Mouse (Mus musculus) cerebellum, adult 9-11 months (tissue): ENCODE data around the gene Pex14.
"Not testable (repeated sequence)": the region's sequence is repeated elsewhere in the genome, so short reads cannot be mapped to it uniquely, and the experiment has no call there.

Experiments used
- DNase-seq: peaks from one replicate; pipeline ENCODE4 v3.0.0; 2022

The Pex14 gene

DNA sequence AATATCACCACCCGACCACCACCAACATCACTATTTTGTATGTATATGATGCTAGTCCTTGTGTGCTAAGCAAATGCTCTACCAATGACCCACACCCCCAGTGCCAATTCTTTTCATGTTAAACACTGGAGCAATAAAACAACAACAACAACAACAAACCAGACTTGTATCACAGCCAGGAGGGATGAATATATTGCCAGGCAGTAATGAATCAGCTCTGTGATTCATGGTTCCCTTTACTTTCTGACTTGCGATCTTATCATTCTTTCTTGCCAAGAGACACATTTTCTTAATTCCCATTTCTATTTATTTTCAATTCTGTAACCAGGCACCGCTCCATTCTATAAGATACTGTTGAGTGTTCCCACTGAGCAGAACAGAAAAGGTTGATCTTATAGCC, 1.8 kb upstream of the Pex14 start:
- DNase-seq = peak; percentile 37

DNA sequence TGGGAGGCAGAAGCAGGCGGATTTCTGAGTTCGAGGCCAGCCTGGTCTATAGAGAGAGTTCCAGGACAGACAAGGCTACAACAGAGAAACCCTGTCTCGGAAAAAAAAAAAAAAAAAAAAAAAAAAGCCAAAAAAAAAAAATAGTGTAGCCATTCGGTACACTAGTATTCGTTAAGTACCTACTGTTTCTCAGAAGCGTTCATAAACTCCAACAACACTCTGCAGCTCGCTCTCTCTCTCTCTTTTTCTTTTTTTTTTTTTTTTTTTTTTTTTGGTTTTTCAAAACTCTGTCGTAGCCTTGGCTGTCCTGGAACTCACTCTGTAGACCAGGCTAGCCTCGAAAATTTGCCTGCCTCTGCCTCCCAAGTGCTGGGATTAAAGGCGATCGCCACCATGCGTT, 773 bp upstream of the Pex14 start:
- DNase-seq = not testable (repeated sequence)

DNA sequence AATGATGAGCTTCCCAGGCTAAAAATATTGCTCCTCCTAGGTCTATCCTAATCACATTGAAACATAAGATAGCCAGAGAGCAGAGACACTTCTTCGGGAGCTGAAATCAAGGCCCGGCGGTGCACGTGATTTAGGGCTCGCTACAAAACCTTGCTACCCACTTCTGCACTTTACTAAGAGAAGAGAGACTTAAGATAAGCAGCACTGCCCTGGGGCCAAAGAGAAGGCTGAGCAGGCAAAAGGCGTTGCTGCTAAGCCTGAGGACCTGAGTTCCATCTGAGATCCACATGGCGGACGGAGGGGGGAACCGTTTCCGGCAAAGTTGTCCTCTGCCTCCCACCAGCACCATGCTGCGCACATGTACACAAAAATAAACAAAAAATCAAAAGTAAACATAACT, 1.1 kb downstream of the Pex14 start:
- DNase-seq = no peak

DNA sequence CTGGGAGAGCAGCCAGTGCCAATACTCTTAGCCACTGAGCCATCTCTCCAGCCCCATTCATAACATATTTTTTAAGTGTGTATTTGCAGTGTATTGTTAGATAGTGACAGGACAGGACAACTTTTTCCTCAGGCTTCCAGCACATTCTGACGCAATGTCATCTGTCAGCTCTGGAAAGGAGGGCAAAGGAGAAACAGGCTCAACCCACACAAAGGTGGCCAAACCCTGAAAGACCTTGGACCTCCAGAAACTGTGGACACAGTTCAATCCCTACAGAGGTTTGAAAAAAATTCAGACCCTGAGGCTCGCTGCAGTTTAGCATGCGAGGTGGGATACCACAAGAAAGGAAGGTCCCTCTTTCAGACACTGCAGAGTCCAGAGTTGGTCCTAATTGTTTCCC, 1.7 kb downstream of the Pex14 start:
- DNase-seq = no peak

DNA sequence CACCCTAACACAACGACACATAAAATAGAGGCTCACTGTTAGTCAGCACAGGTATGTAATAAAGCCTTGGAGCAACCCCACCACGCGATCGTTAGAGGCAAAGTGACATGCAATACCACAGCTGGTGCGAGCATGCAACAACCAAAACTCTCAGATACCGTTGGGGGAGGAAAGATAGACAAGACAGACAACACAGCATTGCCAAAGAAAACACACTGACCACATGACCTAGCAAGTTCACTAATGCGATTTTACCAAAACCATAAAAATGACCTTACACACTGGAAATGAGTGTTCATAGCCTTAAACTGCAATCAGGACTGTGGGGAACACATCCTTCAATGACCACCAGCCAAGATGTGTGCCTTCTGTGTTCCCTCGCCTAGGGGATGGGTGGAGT, 8.3 kb downstream of the Pex14 start:
- no peak for DNase-seq

DNA sequence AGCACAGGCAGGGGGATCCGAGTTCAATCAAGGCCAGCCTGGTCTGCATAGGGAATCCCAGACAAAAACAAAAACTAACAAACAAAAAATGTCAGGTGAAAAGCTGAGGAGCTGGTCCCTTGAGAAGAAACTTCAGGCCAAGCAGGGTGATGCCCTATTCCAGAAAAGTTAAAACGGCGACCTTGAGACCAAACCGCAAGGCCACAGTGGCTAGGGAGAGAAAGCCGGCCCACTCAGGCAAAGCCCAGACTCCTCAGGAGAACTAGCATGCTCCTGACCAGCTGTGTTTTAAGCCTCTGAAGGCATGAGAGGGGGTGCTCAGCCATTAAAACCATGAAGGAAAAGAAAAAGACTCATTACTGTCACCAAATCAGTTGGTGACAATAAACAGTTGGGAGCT, 14.3 kb downstream of the Pex14 start:
- no peak for DNase-seq

DNA sequence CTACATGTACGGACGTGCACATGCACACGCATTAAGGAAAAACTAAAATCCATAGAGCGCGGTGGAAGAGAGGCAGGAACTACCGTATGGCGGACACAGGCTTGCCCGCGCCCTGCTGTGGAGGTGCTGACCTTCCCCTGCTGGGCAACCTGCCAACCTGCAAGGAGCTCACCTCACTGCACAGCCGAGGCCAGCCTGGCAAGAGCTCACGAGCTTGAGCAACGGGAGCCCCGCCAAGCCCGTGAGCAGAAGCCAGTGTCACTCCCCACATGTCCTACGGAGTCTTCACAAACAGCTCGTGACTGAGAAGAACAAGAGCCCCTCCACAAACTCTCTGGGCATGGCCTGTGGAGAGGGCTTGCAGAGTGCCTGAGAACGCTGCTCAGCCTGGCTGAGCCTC, 18.1 kb downstream of the Pex14 start:
- peak; percentile 90 for DNase-seq

DNA sequence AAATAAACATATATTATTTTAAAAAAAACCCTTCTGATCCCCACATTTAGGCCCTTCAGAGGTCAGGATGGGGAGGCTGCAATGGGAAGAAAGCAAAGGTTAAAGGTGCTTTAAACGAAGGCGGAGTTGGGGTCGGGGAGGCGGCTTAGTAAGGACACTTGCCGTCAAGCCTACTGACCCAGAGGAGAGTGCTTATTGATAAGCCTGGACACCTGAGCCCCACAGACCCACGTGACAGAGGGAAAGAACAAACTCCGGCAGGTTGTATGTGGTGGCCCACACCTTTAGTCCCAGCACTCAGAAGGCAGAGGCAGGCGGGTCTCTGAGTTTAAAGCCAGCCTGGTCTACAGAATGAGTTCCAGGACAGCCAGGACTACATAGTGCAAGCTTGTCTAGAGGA, 19.6 kb downstream of the Pex14 start:
- no peak for DNase-seq

DNA sequence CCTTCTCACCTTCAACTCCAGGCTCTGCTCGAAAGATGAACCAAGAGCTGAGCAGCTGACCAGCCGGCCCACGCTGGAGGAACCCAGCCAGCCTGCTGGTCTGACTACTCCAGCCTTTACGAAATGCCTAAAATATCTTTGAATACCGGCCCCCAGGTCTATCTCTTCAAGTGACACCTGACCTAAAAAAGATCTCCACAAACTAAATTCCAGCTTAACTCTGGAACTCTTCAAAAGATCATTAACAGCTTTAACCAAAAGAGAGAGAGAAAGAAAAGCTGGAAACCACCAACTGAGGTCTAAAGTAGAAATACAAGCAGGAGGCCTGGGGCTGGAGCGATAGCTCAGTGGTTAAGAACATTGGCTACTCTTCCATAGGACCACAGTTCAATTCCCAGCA, 20.0 kb downstream of the Pex14 start:
- DNase-seq = no peak

DNA sequence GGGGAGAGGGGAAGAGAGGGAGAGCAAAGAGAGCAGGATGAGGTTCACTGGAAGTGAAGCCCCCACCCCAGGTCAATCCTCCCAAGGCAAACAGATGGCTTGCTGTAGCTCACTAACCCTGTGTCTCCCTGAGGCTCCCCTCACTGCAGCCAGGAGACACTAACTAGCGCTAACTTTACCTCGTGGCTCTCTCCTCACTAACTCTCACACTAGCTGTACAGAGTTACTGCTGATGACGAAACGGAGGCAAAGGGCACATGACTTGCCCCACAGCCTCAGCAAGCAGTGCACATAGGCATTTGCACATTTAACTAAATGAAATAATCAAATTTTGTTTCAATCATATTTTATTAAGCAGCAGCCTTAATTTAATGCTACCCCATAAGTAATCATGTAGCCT, 21.4 kb downstream of the Pex14 start:
- DNase-seq = no peak

DNA sequence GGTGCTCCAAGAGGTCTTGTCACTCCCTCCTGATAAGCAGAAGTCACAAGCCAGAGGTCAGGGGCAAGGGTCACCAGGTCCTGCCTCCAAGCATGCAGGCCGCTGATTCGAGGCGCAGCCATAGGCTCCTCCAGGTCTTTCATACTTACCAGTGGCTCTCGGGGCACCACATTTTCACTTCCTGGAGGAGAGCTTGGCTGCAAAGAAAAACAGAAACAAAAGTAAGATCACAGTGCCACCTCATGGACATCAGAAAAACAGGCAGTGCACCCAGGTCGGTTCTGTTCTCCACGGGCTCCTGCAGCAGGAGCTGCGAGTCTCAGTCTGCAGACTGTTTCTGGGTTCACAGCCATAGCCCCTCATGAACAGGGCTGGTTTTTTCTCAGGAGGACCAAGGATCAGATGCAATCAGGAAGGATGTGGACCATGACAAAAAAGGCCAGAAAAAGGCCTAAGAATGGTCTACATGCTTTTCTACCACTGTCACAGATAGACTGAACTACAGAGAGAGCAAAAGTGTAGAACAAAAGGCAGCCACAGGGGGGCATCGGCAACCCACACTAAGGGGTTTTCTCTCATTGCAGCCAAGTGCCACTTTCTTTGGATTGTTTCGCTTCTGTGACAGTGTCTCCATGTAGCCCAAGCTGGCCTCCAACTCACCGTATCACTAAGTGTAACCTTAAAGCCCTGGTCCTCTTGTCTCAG, 23.7 kb downstream of the Pex14 start:
- peak; percentile 59 for DNase-seq

DNA sequence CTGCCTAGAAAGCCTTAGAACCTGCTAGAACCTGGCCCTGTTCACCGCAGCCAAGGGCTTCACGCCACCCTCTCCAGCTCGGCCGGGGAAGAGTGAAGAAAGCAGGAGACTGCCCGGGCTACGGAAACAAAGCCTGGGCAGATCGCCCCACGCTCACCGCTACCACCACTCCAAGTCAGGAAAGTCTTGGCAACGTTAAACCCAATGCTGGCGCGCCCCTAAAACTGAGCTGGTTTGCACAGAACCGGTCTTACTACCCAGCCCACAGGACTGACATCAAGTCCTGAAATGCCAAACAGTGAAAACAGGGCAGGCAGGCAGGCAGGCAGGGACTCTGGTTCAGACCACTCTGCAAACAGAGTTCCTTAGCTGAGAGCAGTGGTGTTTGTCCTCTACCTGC, 24.6 kb downstream of the Pex14 start:
- no peak for DNase-seq

DNA sequence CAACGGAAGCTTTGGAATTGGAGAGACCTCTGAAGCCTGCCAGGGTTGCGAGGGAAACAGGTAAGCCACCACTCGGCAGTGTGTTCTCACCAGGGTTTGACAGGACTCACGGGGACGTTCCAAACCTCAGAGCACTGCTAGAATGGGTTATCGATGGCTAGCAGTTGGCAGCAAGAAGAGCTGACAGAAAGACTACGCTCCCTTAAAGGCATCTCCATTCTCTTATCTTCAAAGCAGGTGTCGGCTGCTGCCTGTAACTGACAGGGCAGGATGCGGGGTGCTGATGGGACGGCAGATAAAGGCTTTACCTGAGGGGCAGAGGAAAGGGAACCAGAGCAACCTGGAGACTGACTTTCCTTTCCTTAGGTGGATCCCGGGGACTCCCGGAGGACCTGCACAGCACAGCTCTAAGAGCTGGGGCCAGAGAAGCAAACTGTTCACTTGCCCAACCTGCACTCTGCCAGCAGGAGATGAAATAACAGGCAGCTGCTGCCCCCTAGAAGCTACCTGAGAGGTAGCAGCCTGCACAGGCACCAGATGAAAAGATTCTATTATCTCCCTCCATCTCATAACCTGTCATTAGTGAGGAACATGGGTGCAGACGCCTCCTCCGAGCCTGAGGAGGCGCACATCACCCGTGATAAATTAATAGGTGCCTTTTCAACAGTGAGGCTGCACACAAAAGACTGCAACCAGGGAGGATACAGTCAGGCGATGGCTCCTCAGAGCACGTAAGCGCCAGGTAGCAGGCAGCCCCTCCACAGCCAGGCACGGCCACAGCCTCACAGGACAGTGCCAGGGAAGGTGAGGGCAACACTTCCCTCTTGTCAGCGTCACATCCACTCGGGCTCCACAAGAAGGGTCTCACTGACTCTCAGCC, 32.8 kb downstream of the Pex14 start:
- peak; percentile 39 for DNase-seq

DNA sequence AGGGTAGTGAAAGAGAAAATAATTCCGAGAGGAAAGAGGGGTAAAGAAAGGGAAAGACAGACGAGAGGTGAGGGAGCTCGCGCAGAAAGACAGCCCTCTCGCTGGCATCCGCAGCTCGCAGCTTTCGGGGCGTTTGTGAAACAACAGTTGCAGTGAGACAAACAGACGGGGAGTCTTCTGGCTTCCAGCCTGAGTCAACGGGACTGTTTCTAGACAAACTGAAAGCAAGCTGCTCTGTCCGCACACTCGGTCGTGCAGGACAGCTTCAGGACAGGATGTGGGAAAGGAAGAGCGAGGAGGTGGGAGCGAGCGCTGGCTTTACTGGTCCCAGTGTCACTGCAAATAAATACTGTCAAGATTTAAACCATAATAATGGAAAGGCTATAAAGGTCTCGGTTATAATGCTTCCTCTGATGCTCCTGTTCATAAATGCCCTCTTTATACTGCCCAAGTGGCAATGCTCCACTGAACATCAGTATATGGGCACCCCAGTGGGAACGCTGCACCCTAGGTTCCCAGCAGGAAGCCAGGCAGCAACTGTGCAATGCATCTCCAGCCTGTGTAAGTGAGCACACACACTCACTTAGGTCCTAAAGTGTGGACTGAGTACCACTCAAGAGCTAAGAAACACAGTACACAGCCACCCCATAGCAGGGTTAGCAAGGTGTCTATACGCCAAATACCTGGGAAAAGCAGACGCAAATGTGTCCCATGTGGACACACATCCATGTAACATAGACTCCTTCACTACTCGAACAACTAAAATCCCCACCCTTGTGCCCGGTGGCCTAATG, 35.4 kb downstream of the Pex14 start:
- no peak for DNase-seq

DNA sequence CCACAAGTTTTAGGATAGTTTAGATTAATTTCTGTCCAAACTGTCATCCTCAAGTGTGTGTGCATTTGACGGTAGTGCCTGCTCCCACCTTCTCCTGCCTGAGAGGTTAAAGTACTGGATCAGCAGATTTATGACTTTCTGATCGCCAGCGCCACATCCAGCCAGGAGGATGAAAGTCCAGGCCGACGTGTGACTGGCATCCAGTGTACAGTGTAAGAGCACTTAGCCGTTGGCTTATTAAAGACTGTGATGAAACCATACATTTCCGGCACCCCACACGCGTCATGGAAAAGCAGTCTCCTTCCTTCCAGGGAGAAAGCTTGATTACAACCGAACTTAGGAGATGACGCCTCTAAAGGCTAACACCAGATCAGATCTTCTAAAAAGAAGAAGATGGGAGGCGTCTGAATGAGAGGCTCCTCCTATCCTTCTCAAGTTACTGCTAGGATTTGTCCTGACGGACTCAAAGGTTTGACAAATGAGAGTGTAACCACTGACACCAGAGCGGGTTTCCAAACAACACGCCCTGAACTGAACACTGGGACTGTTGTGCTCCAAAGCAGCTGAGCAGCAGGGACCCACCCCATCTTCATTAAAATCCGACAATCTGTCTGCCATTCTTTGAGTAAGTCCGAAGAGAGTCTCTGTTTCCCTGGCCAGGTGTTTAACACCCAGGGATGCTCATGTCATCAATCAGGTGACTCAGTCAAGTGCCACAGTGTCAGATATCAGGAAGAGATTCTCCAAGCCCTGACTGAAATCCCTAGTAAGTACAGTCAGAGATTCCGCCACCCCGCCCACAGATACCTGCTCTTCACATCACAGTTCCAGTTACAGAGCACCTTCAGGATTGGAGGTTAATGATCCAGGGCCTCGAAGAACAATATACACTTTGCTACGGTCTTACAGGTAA, 37.0 kb downstream of the Pex14 start:
- no peak for DNase-seq

DNA sequence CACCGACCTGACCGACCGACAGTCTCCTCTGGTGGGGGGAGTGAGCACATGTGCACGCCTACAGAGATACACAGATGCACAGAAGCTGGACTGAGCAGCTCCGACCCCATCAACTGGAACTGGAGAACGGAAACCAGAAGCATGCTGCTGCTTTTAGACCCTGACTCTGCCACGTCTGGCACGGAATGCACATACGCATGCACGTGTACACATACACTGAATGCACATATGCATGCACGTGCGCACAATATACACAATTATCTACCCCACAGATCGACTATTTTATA, 38.3 kb downstream of the Pex14 start:
- DNase-seq = no peak

DNA sequence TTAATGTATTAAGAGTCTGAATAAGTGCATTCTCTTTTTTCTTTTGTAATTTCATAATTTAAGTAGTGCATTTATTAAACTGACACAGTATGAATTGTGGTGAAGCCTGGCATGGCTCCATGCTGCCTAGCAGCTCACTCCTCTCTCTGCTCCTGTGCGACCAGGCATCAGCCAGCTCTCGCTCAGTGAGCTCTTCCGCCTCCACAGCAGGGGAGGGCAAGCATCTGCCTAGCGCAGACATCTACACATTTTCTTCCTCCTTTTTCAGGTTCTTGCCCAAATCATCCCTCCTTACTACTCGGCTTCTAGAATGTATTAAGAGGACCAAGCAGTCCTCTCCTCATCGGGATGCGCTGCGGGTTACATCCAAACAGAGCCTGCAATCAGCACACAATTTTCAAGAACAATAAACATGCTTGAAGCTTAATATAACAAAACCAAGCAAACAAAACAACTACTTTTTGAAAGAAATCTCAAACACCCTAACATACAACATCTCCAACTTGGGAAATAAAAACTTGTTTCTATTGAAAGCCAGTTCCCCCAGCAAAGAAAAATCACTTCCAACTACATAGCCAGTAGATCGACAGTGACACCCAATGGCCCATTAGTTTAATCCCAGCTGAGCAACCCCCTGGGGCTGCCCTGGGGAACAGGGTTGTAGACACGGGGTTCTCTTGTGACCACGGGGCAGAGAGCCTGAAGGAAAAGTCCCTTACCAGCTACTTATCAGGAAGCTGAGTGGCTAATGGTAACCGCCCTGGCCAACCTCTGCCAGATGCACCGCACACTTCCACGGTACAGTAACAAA, 38.9 kb downstream of the Pex14 start:
- peak; percentile 28 for DNase-seq

DNA sequence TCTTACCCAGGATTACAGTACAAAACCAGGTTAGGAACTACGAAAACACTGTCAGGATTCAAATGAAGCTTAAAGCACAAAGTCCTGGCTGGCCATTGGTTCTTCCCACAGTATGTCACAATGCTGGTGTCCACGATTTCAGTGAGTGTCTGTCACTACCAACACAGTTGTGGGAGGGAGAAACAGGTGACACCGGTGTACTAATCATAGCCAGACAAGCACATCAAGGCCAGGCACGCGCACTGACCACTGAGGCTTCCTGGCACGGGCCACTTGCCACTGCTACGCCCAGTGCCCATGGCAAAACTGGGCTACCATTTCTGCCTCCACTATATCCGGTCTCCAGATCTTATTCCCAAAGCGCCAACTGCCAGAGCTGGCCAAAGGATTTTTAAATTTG, 40.0 kb downstream of the Pex14 start:
- no peak for DNase-seq

DNA sequence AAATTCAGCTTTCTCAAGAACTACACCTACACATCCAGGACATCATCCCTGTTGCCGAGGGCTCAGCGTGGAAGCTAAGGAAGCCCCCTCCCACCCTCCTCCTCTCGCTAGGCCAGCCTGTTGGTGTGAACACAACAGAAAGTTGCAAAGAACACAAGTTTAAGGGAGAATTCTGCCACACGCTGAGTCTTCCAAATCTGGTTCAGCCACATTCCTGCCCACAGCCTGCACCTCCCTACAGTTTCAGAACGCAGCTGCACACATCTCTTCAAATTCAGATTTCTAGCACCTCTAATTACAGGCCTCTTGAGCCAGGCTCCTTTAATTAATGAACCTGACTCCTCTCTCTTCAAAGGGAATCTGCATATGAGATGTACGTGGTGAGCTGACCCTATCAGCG, 41.4 kb downstream of the Pex14 start:
- DNase-seq = no peak

DNA sequence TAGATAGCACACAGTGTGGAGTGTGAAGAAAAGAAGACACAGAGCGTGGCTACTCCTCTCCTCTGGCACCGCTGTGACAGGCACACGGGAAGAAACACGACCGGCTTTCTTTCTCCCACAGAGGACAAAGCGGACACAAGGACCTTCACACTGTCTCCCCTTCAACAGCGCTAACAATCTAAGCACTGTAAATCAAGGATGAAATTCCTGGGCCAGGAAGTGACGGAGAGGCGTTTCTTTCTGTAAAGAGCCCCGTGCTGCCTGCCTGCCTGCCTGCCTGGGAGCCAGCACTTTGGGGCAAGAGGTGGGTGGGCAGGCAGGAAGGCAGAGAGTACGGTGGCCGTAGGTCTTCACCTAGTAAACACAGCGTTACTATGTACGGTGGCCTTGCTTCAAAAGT, 42.2 kb downstream of the Pex14 start:
- DNase-seq = no peak

DNA sequence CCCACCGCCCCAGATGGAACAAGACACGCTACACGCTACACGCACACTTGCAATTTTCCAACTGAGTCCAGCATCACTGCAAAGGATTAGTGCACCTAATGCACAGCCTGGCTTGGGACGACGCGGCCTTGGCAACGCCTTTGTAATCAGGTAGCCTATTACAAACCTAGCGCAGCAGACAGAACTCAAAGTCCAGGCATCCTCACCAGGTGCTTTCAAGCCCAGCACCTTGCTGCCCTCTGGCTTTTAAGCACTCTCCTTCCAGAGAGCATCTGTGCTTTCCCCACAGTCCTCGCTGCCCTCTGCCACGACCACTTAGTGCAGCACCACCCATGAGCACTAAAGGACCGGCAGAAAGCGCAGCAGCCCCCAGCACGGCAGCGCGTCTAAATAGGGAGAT, 42.7 kb downstream of the Pex14 start:
- no peak for DNase-seq

DNA sequence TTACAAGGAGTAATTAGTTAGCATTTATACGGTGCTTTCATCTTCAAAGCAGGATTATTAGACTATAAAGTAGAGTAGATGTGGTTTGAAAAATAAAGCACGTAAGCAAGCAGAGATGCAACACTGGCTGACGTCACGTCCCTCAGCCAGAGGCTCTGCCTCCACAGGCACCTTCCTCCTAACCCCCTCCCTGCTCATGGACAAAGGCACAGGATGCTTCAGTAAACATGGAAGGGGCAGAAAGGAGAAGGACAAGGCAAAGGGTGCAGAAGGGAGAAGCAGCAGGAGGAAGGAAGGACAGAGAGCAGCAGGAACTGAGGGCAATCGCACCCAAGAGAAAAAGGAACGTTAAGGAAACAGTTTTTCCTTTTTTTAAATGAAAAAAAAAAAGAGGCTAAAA, 43.8 kb downstream of the Pex14 start:
- DNase-seq = no peak
